Mouse (Mus musculus): ENCODE data around the gene Vash2. TPM values are rescaled to one million over a fixed set of nuclear protein-coding genes. Genes with fewer than 3 reads are reported as not detected.
A peak's percentile ranks its signal among the peaks of the same experiment; 100 is the strongest.

Vash2 gene
- polyA plus RNA-seq, 1 experiment = not detected

- peaks cover under 1% of the 10 kb centered on the region; the same call in 1 of the 2 replicates for H3K4me1 ChIP-seq (ENCODE audit: control insufficient read depth, insufficient read depth, low read length)
- H3K4me3 ChIP-seq (replicated peaks; ENCODE audit: control insufficient read depth, low read depth, low read length) = no peak overlapping the region
- H3K27ac ChIP-seq (ENCODE audit: control insufficient read depth, insufficient read depth, low read depth, low read length, poor library complexity) = no peak overlapping the region
- WGBS = 88% methylated on average over 3 of the region's 3 CpGs
- TF ChIP-seq CTCF (IDR thresholded peaks at IDR 0.05; ENCODE audit: control insufficient read depth, insufficient read depth, low read length) (no peak), POLR2A (IDR thresholded peaks at IDR 0.05; ENCODE audit: borderline replicate concordance, control insufficient read depth, low read depth, low read length) (no peak)
These were observed 75.0 kb downstream of the Vash2 start for GRCm38 (mm10) chr1:190904136-190904535.

- Histone ChIP-seq H3K27ac (ENCODE audit: control insufficient read depth, insufficient read depth, low read depth, low read length, poor library complexity) (no peak overlapping the region), H3K4me3 (replicated peaks; ENCODE audit: control insufficient read depth, low read depth, low read length) (no peak overlapping the region), H3K4me1 (ENCODE audit: control insufficient read depth, insufficient read depth, low read length) (peaks cover 3% of the 10 kb centered on the region)
- TF ChIP-seq POLR2A (IDR thresholded peaks at IDR 0.05; ENCODE audit: borderline replicate concordance, control insufficient read depth, low read depth, low read length) = no peak
- TF ChIP-seq CTCF (IDR thresholded peaks at IDR 0.05; ENCODE audit: control insufficient read depth, insufficient read depth, low read length) = no peak
- WGBS = 79% methylated on average over 2 of the region's 2 CpGs
These were observed 78.0 kb downstream of the Vash2 start for GRCm38 (mm10) chr1:190901082-190901481.

GRCm38 (mm10) chr1:190898899-190899575, 80.1 kb downstream of the Vash2 start:
- H3K4me1 ChIP-seq (ENCODE audit: control insufficient read depth, insufficient read depth, low read length) = peaks cover 4% of the 10 kb centered on the region
- no peak overlapping the region for H3K4me3 ChIP-seq (replicated peaks; ENCODE audit: control insufficient read depth, low read depth, low read length)
- H3K27ac ChIP-seq (ENCODE audit: control insufficient read depth, insufficient read depth, low read depth, low read length, poor library complexity) = peak overlapping the region; percentile 59; the same call in 1 of the 2 replicates
- 65% methylated on average over 9 of the region's 9 CpGs for WGBS
- TF ChIP-seq POLR2A (IDR thresholded peaks at IDR 0.05; ENCODE audit: borderline replicate concordance, control insufficient read depth, low read depth, low read length) (no peak), CTCF (IDR thresholded peaks at IDR 0.05; ENCODE audit: control insufficient read depth, insufficient read depth, low read length) (no peak)

GRCm38 (mm10) chr1:190898186-190898585, 80.9 kb downstream of the Vash2 start:
- Histone ChIP-seq H3K27ac (ENCODE audit: control insufficient read depth, insufficient read depth, low read depth, low read length, poor library complexity) (no peak overlapping the region), H3K4me3 (replicated peaks; ENCODE audit: control insufficient read depth, low read depth, low read length) (no peak overlapping the region), H3K4me1 (ENCODE audit: control insufficient read depth, insufficient read depth, low read length) (peaks cover 7% of the 10 kb centered on the region)
- 84% methylated on average over 3 of the region's 3 CpGs for WGBS
- TF ChIP-seq POLR2A (IDR thresholded peaks at IDR 0.05; ENCODE audit: borderline replicate concordance, control insufficient read depth, low read depth, low read length) (no peak), CTCF (IDR thresholded peaks at IDR 0.05; ENCODE audit: control insufficient read depth, insufficient read depth, low read length) (no peak)

Other genes starting within 250 kb of the Vash2 start
- gene Rps6kc1, start 67.5 kb downstream of the Vash2 start, polyA plus RNA-seq (2011; ENCODE audit: insufficient read depth, insufficient read length, low replicate concordance, missing spikeins) = 4.9 and 8.9 TPM in 2 replicates
- gene Angel2, start 54.2 kb downstream of the Vash2 start, polyA plus RNA-seq (2011; ENCODE audit: insufficient read depth, insufficient read length, low replicate concordance, missing spikeins) = 14.3 and 28.3 TPM in 2 replicates
- gene Flvcr1, start 46.9 kb upstream of the Vash2 start, polyA plus RNA-seq (2011; ENCODE audit: insufficient read depth, insufficient read length, low replicate concordance, missing spikeins) = 5.2 and 5.7 TPM in 2 replicates
- not detected in 2 replicates for gene Spata45, start 57.3 kb upstream of the Vash2 start, polyA plus RNA-seq (2011; ENCODE audit: insufficient read depth, insufficient read length, low replicate concordance, missing spikeins)
- 11.1 and 29.6 TPM in 2 replicates for gene Tatdn3, start 83.6 kb upstream of the Vash2 start, polyA plus RNA-seq (2011; ENCODE audit: insufficient read depth, insufficient read length, low replicate concordance, missing spikeins)
- gene Nsl1, start 83.7 kb upstream of the Vash2 start, polyA plus RNA-seq (2011; ENCODE audit: insufficient read depth, insufficient read length, low replicate concordance, missing spikeins) = 5.5 and 10.6 TPM in 2 replicates
- gene Batf3, start 118.6 kb upstream of the Vash2 start, polyA plus RNA-seq (2011; ENCODE audit: insufficient read depth, insufficient read length, low replicate concordance, missing spikeins) = 2.9 and 3.8 TPM in 2 replicates
- not detected in 2 replicates for gene Fam71a, start 185.5 kb upstream of the Vash2 start, polyA plus RNA-seq (2011; ENCODE audit: insufficient read depth, insufficient read length, low replicate concordance, missing spikeins)
- gene Atf3, start 238.7 kb upstream of the Vash2 start, polyA plus RNA-seq (2011; ENCODE audit: insufficient read depth, insufficient read length, low replicate concordance, missing spikeins) = 8.4 TPM in 1 of 2 replicates, not detected in the other

All from bone marrow, adult 2 months (tissue).